Mouse (Mus musculus) heart, adult 2 months (tissue): Measurements from ENCODE around the gene Actbl2.

Source experiments
- CTCF ChIP-seq: fragments of 200-600 bp; IDR thresholded peaks from 2 replicates; pipeline ENCODE4 v1.8.1; 2022; ENCODE audit warnings: antibody characterized with exemption, mild to moderate bottlenecking, moderate library complexity
- EP300 ChIP-seq: fragments of 200-500 bp; IDR thresholded peaks from 2 replicates; pipeline ENCODE4 v1.6.1; 2011; ENCODE audit warnings: low read depth, low read length, control low read depth; ENCODE audit not compliant: insufficient read depth

- TF ChIP-seq EP300, result no peak
- no peak for TF ChIP-seq CTCF
These were observed 22.4 kb upstream of the Actbl2 start for GRCm38 (mm10) chr13:111232416-111232815.
